Comparison of ENCODE assay signal across 23 mouse cellular contexts in genomic region chr11:6380916-6381315, GRCm38 (mm10). TPM values are rescaled to one million over a fixed set of nuclear protein-coding genes. Genes with fewer than 3 reads are reported as not detected.
DNase-seq lines count a peak whose midpoint lies in the region; ATAC-seq lines count a peak whose summit lies in the region.
"Had no signal": no experiment of that assay in that cellular context is flagged by ENCODE, and none has a peak within 500 bp of the region (broad histone marks: within the 10 kb centered on the region; RNA-seq: fewer than 3 reads in every experiment).

No protein-coding gene starts in this region.

- no peaks in the 10 kb centered on the region for H3K36me3 ChIP-seq in midbrain, embryonic 16.5 days (ENCODE audit: control insufficient read depth, insufficient read depth, low read length)
- H3K36me3 ChIP-seq: embryonic facial prominence, embryonic 10.5 days; G1E; heart, embryonic 10.5 days; hindbrain, embryonic 12.5 days had no signal

- H3K4me2 ChIP-seq in midbrain, embryonic 16.5 days (ENCODE audit: low read length) = no peak overlapping the region
- H3K4me2 ChIP-seq: forebrain, embryonic 13.5 days; hindbrain, embryonic 12.5 days had no signal

- H3K4me3 ChIP-seq in midbrain, embryonic 16.5 days (ENCODE audit: low read depth, low read length) = no peak overlapping the region
- H3K4me3 ChIP-seq: embryonic facial prominence, embryonic 10.5 days; forebrain, embryonic 13.5 days; heart, embryonic 10.5 days; hindbrain, embryonic 12.5 days had no signal

- 91% methylated on average over 6 of the region's 6 CpGs for WGBS in midbrain, embryonic 16.5 days

- peak; percentile 46 to 65 for DNase-seq in adrenal gland, adult (ENCODE audit: inconsistent age in 2 of 2, low spot score in 1 of 2)
- DNase-seq in adrenal gland, adult 8-10 months = no peak
- no peak for DNase-seq in frontal cortex, postnatal 25 days (ENCODE audit: low spot score in 2 of 2)
- peak; percentile 67 for DNase-seq in brain, adult 2 months (ENCODE audit: low read depth, low spot score)
- no peak for DNase-seq in layer of hippocampus, adult 11-12 months (ENCODE audit: low spot score)
- DNase-seq: cerebellum, adult 2 months; cerebellum, postnatal 10 days; forebrain, postnatal 0 days; gastrocnemius, postnatal 36 days; heart, adult 11 months; heart, postnatal 10 days; heart, postnatal 4 days; kidney, adult 11 months; kidney, adult 9 months had no signal

- no peaks in the 10 kb centered on the region for H3K4me1 ChIP-seq in midbrain, embryonic 16.5 days (ENCODE audit: control insufficient read depth, insufficient read depth, low read length)
- H3K4me1 ChIP-seq: embryonic facial prominence, embryonic 10.5 days; forebrain, embryonic 13.5 days; heart, embryonic 10.5 days; hindbrain, embryonic 12.5 days had no signal

- H3K9ac ChIP-seq in midbrain, embryonic 16.5 days (ENCODE audit: low read depth, low read length) = no peak overlapping the region
- H3K9ac ChIP-seq: forebrain, embryonic 13.5 days; forebrain, postnatal 0 days; hindbrain, embryonic 12.5 days had no signal

- no peaks in the 10 kb centered on the region for H3K9me3 ChIP-seq in midbrain, embryonic 16.5 days (replicated peaks; ENCODE audit: control insufficient read depth, low read length, poor library complexity, severe bottlenecking)
- H3K9me3 ChIP-seq: embryonic facial prominence, embryonic 10.5 days; forebrain, embryonic 13.5 days; G1E; heart, embryonic 10.5 days; hindbrain, embryonic 12.5 days had no signal

- peak; percentile 69; the same call in 1 of the 2 replicates for ATAC-seq in frontal cortex, adult (ENCODE audit: low TSS enrichment)
- ATAC-seq in midbrain, embryonic 16.5 days = no peak
- ATAC-seq: activated CD4-positive, CD25-positive, alpha-beta regulatory T cell, adult 4 months; forebrain, embryonic 13.5 days; forebrain, postnatal 0 days; hindbrain, embryonic 16.5 days had no signal

- H3K27me3 ChIP-seq in midbrain, embryonic 16.5 days (ENCODE audit: control insufficient read depth, insufficient read depth, low read depth, low read length) = no peaks in the 10 kb centered on the region
- H3K27me3 ChIP-seq: forebrain, embryonic 13.5 days; hindbrain, embryonic 12.5 days had no signal

- no peak overlapping the region for H3K27ac ChIP-seq in midbrain, embryonic 16.5 days (ENCODE audit: low read length)
- H3K27ac ChIP-seq: embryonic facial prominence, embryonic 10.5 days; forebrain, embryonic 13.5 days; heart, embryonic 10.5 days; hindbrain, embryonic 12.5 days had no signal

RNA-seq across cellular contexts. Expression of gene Zmiz2, which starts 8.0 kb away (rescaled TPM):
- total RNA-seq in adrenal gland, adult 8-10 months (2022) = 10 to 100 TPM; 51.9 to 66.8 (median 59.9) TPM
- 30.2 and 33.4 TPM in 2 replicates for polyA plus RNA-seq in midbrain, embryonic 16.5 days (2015; fragmentation: Nextera tagmentation; extraction: Ambion mirVana)

RNA-seq across cellular contexts. Expression of gene Ppia, which starts 34.3 kb away (rescaled TPM):
- 1,000 to 10,000 TPM; 1,457 to 1,759 (median 1,529) TPM for total RNA-seq in adrenal gland, adult 8-10 months (2022)
- 3,917 and 4,008 TPM in 2 replicates for polyA plus RNA-seq in midbrain, embryonic 16.5 days (2015; fragmentation: Nextera tagmentation; extraction: Ambion mirVana)

Comparison
In these comparisons a context has a peak if more than half of its experiments do, and no peak if none do; other contexts are left out.
1. DNase-seq: peak in adrenal gland, adult (2 of 2) and brain, adult 2 months (single experiment); none in adrenal gland, adult 8-10 months (single experiment), frontal cortex, postnatal 25 days (0 of 2) and layer of hippocampus, adult 11-12 months (single experiment).